Mouse (Mus musculus): ENCODE data around the gene Rgs2.

- TF ChIP-seq CTCF (IDR thresholded peaks at IDR 0.05 in 2 of 3, conservative IDR thresholded peaks at IDR 0.05 in 1 of 3; ENCODE audit: control insufficient read depth in 1 of 3, insufficient read depth in 1 of 3, low read depth in 2 of 3, low read length in 3 of 3, poor library complexity in 1 of 3, severe bottlenecking in 1 of 3) (no peak), POLR2A (IDR thresholded peaks at IDR 0.05; ENCODE audit: control insufficient read depth in 1 of 2, insufficient read depth in 1 of 2, low read depth in 1 of 2, low read length in 2 of 2, poor library complexity in 1 of 2) (no peak), EP300 (IDR thresholded peaks at IDR 0.05; ENCODE audit: low read depth in 1 of 2, low read length in 2 of 2) (no peak), UBTF (IDR thresholded peaks at IDR 0.05; ENCODE audit: borderline replicate concordance, insufficient read depth, low read depth, low read length) (no peak), MYC (IDR thresholded peaks at IDR 0.05; ENCODE audit: low read depth, low read length) (no peak), MAFK (IDR thresholded peaks at IDR 0.05; ENCODE audit: borderline replicate concordance, low read depth, low read length) (no peak), ZC3H11A (IDR thresholded peaks at IDR 0.05; ENCODE audit: low read depth, low read length) (no peak), CHD2 (IDR thresholded peaks at IDR 0.05; ENCODE audit: low read length) (no peak), HCFC1 (IDR thresholded peaks at IDR 0.05; ENCODE audit: low read depth, low read length) (no peak), ZMIZ1 (IDR thresholded peaks at IDR 0.05; ENCODE audit: low read depth, low read length) (no peak), USF1 (IDR thresholded peaks at IDR 0.05; ENCODE audit: low read depth, low read length) (no peak), SMC3 (IDR thresholded peaks at IDR 0.05; ENCODE audit: low read depth, low read length) (no peak), TAL1 (IDR thresholded peaks at IDR 0.05; ENCODE audit: low read length) (no peak), SIN3A (IDR thresholded peaks at IDR 0.05; ENCODE audit: low read length) (no peak)
Observed at GRCm38 (mm10) chr1:143956090-143956489, 47.9 kb downstream of the Rgs2 start.

All from MEL (cell line).